Mouse (Mus musculus) left cerebral cortex, adult 2 months (tissue): Measurements from ENCODE around the gene Tab2. TPM values are rescaled to one million over a fixed set of nuclear protein-coding genes. Genes with fewer than 3 reads are reported as not detected.

ENCODE experiments used
- DNase-seq, 2 experiments: peaks; one replicate each; pipeline ENCODE4 v3.0.0; 2021 to 2022; ENCODE audit warnings: low spot score in 2 of 2, mixed read lengths in 1 of 2; ENCODE audit errors: extremely low spot score in 1 of 2
- H3K27ac ChIP-seq: fragments of 200-600 bp; 2 replicates; pipeline ENCODE4 v1.8.1; 2022
- H3K4me3 ChIP-seq: fragments of 200-600 bp; 2 replicates; pipeline ENCODE4 v1.8.1; 2022
- CTCF ChIP-seq: fragments of 200-600 bp; IDR thresholded peaks from 2 replicates; pipeline ENCODE4 v1.8.1; 2022; ENCODE audit warnings: antibody characterized with exemption, mild to moderate bottlenecking, moderate library complexity
- intact Hi-C: fragments of 180-260 bp; cut with DNase I; formaldehyde crosslinking; loops from one replicate; pipeline ENCODE4 v1.15.1; 2025
- long read RNA-seq, 2 experiments: library from polyadenylated mRNA; stranded (forward); transcript quantifications; one replicate each; pipeline ENCODE4 v2.0.0; 2021; ENCODE audit warnings: borderline mapping rate in 2 of 2
- total RNA-seq, 2 experiments: library from RNA; stranded (reverse); gene quantifications; 2 replicates each; pipeline ENCODE4 v1.2.3; 2021

The Tab2 gene
- total RNA-seq, result 10 to 100 TPM; 53.9 to 56.9 TPM
- long read RNA-seq, experiment 1, full-length matches to known transcripts, result 4 of 14 reads
- long read RNA-seq, experiment 1, partial matches to known transcripts, result 6 of 14 reads
- long read RNA-seq, experiment 1, other reads (novel, unspliced or antisense), result 4 of 14 reads
- long read RNA-seq, experiment 2, full-length matches to known transcripts, result 3 of 8 reads
- long read RNA-seq, experiment 2, partial matches to known transcripts, result 3 of 8 reads
- long read RNA-seq, experiment 2, other reads (novel, unspliced or antisense), result 2 of 8 reads

GRCm38 (mm10) chr10:7956228-7957001 lies at the start of gene Tab2:
Gene Tab2 (minus strand): TSS chr10:7956230.
- Histone ChIP-seq H3K27ac (peak within 1 kb of the TSS; percentile 92), H3K4me3 (peak within 1 kb of the TSS; percentile 79)
- no peak for TF ChIP-seq CTCF
- DNase-seq, result peak; percentile 91
- intact Hi-C loops, result loop anchor here (2.0 to 5.0 kb wide), 5 partner anchors 44 to 281 kb away; no protein-coding TSS in a partner anchor

- Histone ChIP-seq H3K27ac (no peak overlapping the region), H3K4me3 (no peak overlapping the region)
- DNase-seq, result no peak
- TF ChIP-seq CTCF, result no peak
- intact Hi-C loops, result no loop called here
Observed at GRCm38 (mm10) chr10:7992258-7992919, 36.4 kb upstream of the Tab2 start.

- TF ChIP-seq CTCF, result no peak
- DNase-seq, result no peak
- Histone ChIP-seq H3K4me3 (no peak overlapping the region), H3K27ac (no peak overlapping the region)
- intact Hi-C loops, result no loop called here
Observed at GRCm38 (mm10) chr10:7991596-7991995, 35.6 kb upstream of the Tab2 start.

GRCm38 (mm10) chr10:7987521-7987920 lies 31.5 kb upstream of the Tab2 start:
- no peak overlapping the region for H3K27ac ChIP-seq
- DNase-seq, result no peak
- no peak for TF ChIP-seq CTCF
- H3K4me3 ChIP-seq, result no peak overlapping the region
- intact Hi-C loops, result no loop called here

- intact Hi-C loops, result no loop called here
- Histone ChIP-seq H3K27ac (no peak overlapping the region), H3K4me3 (no peak overlapping the region)
- DNase-seq, result no peak
- TF ChIP-seq CTCF, result no peak
Observed at GRCm38 (mm10) chr10:7976462-7976861, 20.4 kb upstream of the Tab2 start.

GRCm38 (mm10) chr10:7968747-7969280 lies 12.8 kb upstream of the Tab2 start:
- no peak for DNase-seq
- Histone ChIP-seq H3K27ac (no peak overlapping the region), H3K4me3 (no peak overlapping the region)
- no peak for TF ChIP-seq CTCF
- intact Hi-C loops, result no loop called here

- no peak for DNase-seq
- no peak overlapping the region for H3K4me3 ChIP-seq
- no peak overlapping the region for H3K27ac ChIP-seq
- TF ChIP-seq CTCF, result no peak
- intact Hi-C loops, result no loop called here
Observed at GRCm38 (mm10) chr10:7967096-7967495, 11.1 kb upstream of the Tab2 start.

GRCm38 (mm10) chr10:7959073-7959472 lies 3.0 kb upstream of the Tab2 start:
- H3K4me3 ChIP-seq, result no peak overlapping the region
- no peak for DNase-seq
- intact Hi-C loops, result loop anchor here (5.0 kb wide), 4 partner anchors 47 to 278 kb away; no protein-coding TSS in a partner anchor
- TF ChIP-seq CTCF, result no peak
- no peak overlapping the region for H3K27ac ChIP-seq

GRCm38 (mm10) chr10:7955634-7956121 lies 352 bp downstream of the Tab2 start:
- no peak for TF ChIP-seq CTCF
- peak; percentile 54 for DNase-seq
- Histone ChIP-seq H3K27ac (peak overlapping the region; percentile 92), H3K4me3 (peak overlapping the region; percentile 79)
- intact Hi-C loops, result loop anchor here (2.0 to 5.0 kb wide), 5 partner anchors 43 to 282 kb away; no protein-coding TSS in a partner anchor

GRCm38 (mm10) chr10:7954989-7955633 lies 919 bp downstream of the Tab2 start:
- no peak for TF ChIP-seq CTCF
- DNase-seq, result peak; percentile 32 to 40
- peak overlapping the region; percentile 92 for H3K27ac ChIP-seq
- peak overlapping the region; percentile 79 for H3K4me3 ChIP-seq
- intact Hi-C loops, result loop anchor here (5.0 kb wide), 4 partner anchors 43 to 282 kb away; no protein-coding TSS in a partner anchor

- Histone ChIP-seq H3K27ac (peak overlapping the region; percentile 92), H3K4me3 (peak overlapping the region; percentile 79)
- no peak for TF ChIP-seq CTCF
- no peak for DNase-seq
- intact Hi-C loops, result no loop called here
Observed at GRCm38 (mm10) chr10:7954627-7954988, 1.4 kb downstream of the Tab2 start.
